Mouse (Mus musculus): Measurements from ENCODE around the gene Hoxa9.

- TF ChIP-seq CTCF (IDR thresholded peaks at IDR 0.05; ENCODE audit: control insufficient read depth, insufficient read depth, insufficient replicate concordance, low read depth, low read length) (no peak), POLR2A (IDR thresholded peaks at IDR 0.05; ENCODE audit: control insufficient read depth, low read depth, low read length) (no peak)
Measured at GRCm38 (mm10) chr6:52253511-52254500, 22.9 kb upstream of the Hoxa9 start.

Measured in testis, adult 2 months (tissue).